Mouse (Mus musculus): ENCODE data around the gene Phxr2.

The Phxr2 gene

GRCm38 (mm10) chr10:99095114-99095513 lies 31.0 kb downstream of the Phxr2 start:
- WGBS: 86% methylated on average over 2 of the region's 2 CpGs

- WGBS: 92% methylated on average over 2 of the region's 2 CpGs
Observed at GRCm38 (mm10) chr10:99093364-99093763, 32.8 kb downstream of the Phxr2 start.

GRCm38 (mm10) chr10:99089906-99090305 lies 36.2 kb downstream of the Phxr2 start:
- 67% methylated on average over 6 of the region's 6 CpGs for WGBS

GRCm38 (mm10) chr10:99086029-99086428 lies 40.1 kb downstream of the Phxr2 start:
- WGBS: 54% methylated on average over 6 of the region's 6 CpGs

- WGBS: 56% methylated on average over 6 of the region's 6 CpGs
Observed at GRCm38 (mm10) chr10:99085240-99085587, 40.9 kb downstream of the Phxr2 start.

- 38% methylated on average over 23 of the region's 23 CpGs for WGBS
Observed at GRCm38 (mm10) chr10:99084397-99085239, 41.5 kb downstream of the Phxr2 start.

- WGBS: 85% methylated on average over 14 of the region's 14 CpGs
Observed at GRCm38 (mm10) chr10:99083431-99084003, 42.6 kb downstream of the Phxr2 start.

- WGBS: 43% methylated on average over 10 of the region's 10 CpGs
Observed at GRCm38 (mm10) chr10:99081569-99081990, 44.5 kb downstream of the Phxr2 start.

- 87% methylated on average over 2 of the region's 2 CpGs for WGBS
Observed at GRCm38 (mm10) chr10:99078621-99079020, 47.5 kb downstream of the Phxr2 start.

- 39% methylated on average over 18 of the region's 18 CpGs for WGBS
Observed at GRCm38 (mm10) chr10:99076113-99076895, 49.8 kb downstream of the Phxr2 start.
